Mouse (Mus musculus): Measurements from ENCODE around the gene Spg7. TPM values are rescaled to one million over a fixed set of nuclear protein-coding genes. Genes with fewer than 3 reads are reported as not detected.

Spg7 gene
- total and polyA plus RNA-seq, 3 experiments, result 28.9 to 36.0 TPM; not detected in 1

DNA sequence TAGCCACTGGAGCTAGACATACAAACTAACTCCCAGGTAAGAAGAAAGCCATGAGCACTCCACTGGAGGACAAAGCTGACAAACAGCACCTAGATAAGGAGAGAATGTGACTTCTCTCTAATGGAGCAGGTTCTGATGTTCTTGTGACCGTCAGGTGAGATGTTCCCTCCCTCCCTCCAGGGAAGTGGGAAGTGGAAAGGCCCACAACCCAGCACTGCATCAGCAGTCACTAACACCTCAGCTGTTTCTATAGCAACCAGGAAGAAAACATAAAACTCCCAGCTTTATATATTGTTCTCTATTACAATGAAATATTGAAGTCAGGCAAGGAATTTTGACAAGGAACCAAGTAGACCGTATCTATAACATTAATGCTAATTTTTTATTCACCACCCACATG, 42.7 kb upstream of the Spg7 start:
- peaks cover 10 to 30% of the 10 kb centered on the region in 2 experiments for H3K36me3 ChIP-seq (ENCODE audit: control insufficient read depth in 1 of 2, insufficient read depth in 2 of 2, low read length in 2 of 2)
- DNase-seq (ENCODE audit: low read depth, low spot score), result no peak
- H3K79me2 ChIP-seq (ENCODE audit: control insufficient read depth, insufficient read depth, low read length, poor library complexity), result peaks cover 85% of the 10 kb centered on the region
- no peaks in the 10 kb centered on the region for H3K27me3 ChIP-seq (ENCODE audit: control insufficient read depth in 1 of 2, insufficient read depth in 2 of 2, low read length in 2 of 2)
- no peak overlapping the region for H3K27ac ChIP-seq (ENCODE audit: control insufficient read depth, low read depth, low read length)
- TF ChIP-seq MEF2A (IDR thresholded peaks at IDR 0.05; ENCODE audit: extremely low read depth, insufficient replicate concordance, low read depth, low read length, poor library complexity, severe bottlenecking) (no peak), RAD21 (IDR thresholded peaks at IDR 0.05; ENCODE audit: low read depth, low read length) (no peak), ELF1 (IDR thresholded peaks at IDR 0.05; ENCODE audit: low read depth, low read length) (no peak), TCF12 (IDR thresholded peaks at IDR 0.05; ENCODE audit: low read depth, low read length) (no peak), CTCF (IDR thresholded peaks at IDR 0.05 in 2 of 3, conservative IDR thresholded peaks at IDR 0.05 in 1 of 3; ENCODE audit: control insufficient read depth in 1 of 3, insufficient read depth in 1 of 3, low read depth in 2 of 3, low read length in 3 of 3, poor library complexity in 1 of 3, severe bottlenecking in 1 of 3) (no peak), POLR2AphosphoS2 (IDR thresholded peaks at IDR 0.05; ENCODE audit: low read length) (no peak), HCFC1 (IDR thresholded peaks at IDR 0.05; ENCODE audit: low read depth, low read length) (no peak), TAL1 (IDR thresholded peaks at IDR 0.05; ENCODE audit: low read length) (no peak), TBP (IDR thresholded peaks at IDR 0.05; ENCODE audit: low read depth, low read length) (no peak), E2F4 (IDR thresholded peaks at IDR 0.05; ENCODE audit: borderline replicate concordance, low read depth, low read length) (no peak), MXI1 (IDR thresholded peaks at IDR 0.05; ENCODE audit: low read depth, low read length) (no peak), JUND (IDR thresholded peaks at IDR 0.05; ENCODE audit: low read depth, low read length) (no peak), ZKSCAN1 (IDR thresholded peaks at IDR 0.05; ENCODE audit: low read depth, low read length) (no peak), CHD1 (IDR thresholded peaks at IDR 0.05; ENCODE audit: low read depth, low read length) (no peak), MAX (IDR thresholded peaks at IDR 0.05; ENCODE audit: low read length) (no peak), BHLHE40 (IDR thresholded peaks at IDR 0.05; ENCODE audit: borderline replicate concordance, low read depth, low read length) (no peak), NRF1 (IDR thresholded peaks at IDR 0.05; ENCODE audit: insufficient read depth, low read depth, low read length, poor library complexity, severe bottlenecking) (no peak), USF2 (IDR thresholded peaks at IDR 0.05; ENCODE audit: borderline replicate concordance in 1 of 2, insufficient read depth in 1 of 2, low read depth in 1 of 2, low read length in 2 of 2) (no peak), GATA1 (IDR thresholded peaks at IDR 0.05; ENCODE audit: low read depth, low read length) (no peak), MAFK (IDR thresholded peaks at IDR 0.05; ENCODE audit: borderline replicate concordance, low read depth, low read length) (no peak)
- no peaks in the 10 kb centered on the region for H3K9me3 ChIP-seq (replicated peaks; ENCODE audit: insufficient read depth, low read length)
- no peak overlapping the region for H3K4me3 ChIP-seq (ENCODE audit: control insufficient read depth in 1 of 2, insufficient read depth in 1 of 2, low read depth in 2 of 2, low read length in 2 of 2)
- peaks cover 3 to 7% of the 10 kb centered on the region in 2 experiments; a peak in 2 of 4 replicates for H3K4me1 ChIP-seq (ENCODE audit: control insufficient read depth in 1 of 2, insufficient read depth in 2 of 2, low read length in 2 of 2)
- H3K9ac ChIP-seq (ENCODE audit: control insufficient read depth, low read depth, low read length, poor library complexity, severe bottlenecking), result no peak overlapping the region

DNA sequence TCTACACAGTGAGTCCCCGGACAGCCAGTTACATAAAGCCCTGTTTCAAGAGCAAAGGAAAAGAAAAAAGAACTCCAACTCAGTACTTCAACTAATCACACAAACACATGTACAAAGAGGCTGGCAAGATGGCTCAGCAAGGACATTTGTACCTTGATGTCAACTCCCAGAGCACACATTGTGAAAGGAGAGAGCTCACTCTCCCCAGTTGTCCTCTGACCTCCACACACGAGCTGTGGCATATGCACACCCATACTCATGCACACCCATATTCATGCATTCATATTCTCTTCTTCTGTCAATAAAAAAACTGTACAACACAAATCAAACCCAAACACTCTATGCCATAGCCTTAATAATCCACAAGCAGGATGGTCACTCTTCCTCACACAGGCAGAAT, 41.9 kb upstream of the Spg7 start:
- no peaks in the 10 kb centered on the region for H3K9me3 ChIP-seq (replicated peaks; ENCODE audit: insufficient read depth, low read length)
- no peak overlapping the region for H3K9ac ChIP-seq (ENCODE audit: control insufficient read depth, low read depth, low read length, poor library complexity, severe bottlenecking)
- TF ChIP-seq UBTF (IDR thresholded peaks at IDR 0.05; ENCODE audit: borderline replicate concordance, insufficient read depth, low read depth, low read length) (no peak), ELF1 (IDR thresholded peaks at IDR 0.05; ENCODE audit: low read depth, low read length) (no peak)
- H3K4me1 ChIP-seq (ENCODE audit: control insufficient read depth in 1 of 2, insufficient read depth in 2 of 2, low read length in 2 of 2), result peaks cover 0 to 10% of the 10 kb centered on the region in 2 experiments; a peak in 2 of 4 replicates
- no peak overlapping the region for H3K27ac ChIP-seq (ENCODE audit: control insufficient read depth, low read depth, low read length)
- peaks cover 12 to 26% of the 10 kb centered on the region in 2 experiments for H3K36me3 ChIP-seq (ENCODE audit: control insufficient read depth in 1 of 2, insufficient read depth in 2 of 2, low read length in 2 of 2)
- no peaks in the 10 kb centered on the region for H3K27me3 ChIP-seq (ENCODE audit: control insufficient read depth in 1 of 2, insufficient read depth in 2 of 2, low read length in 2 of 2)
- DNase-seq (ENCODE audit: low read depth, low spot score), result no peak
- H3K4me3 ChIP-seq (ENCODE audit: control insufficient read depth in 1 of 2, insufficient read depth in 1 of 2, low read depth in 2 of 2, low read length in 2 of 2), result no peak overlapping the region
- peaks cover 89% of the 10 kb centered on the region for H3K79me2 ChIP-seq (ENCODE audit: control insufficient read depth, insufficient read depth, low read length, poor library complexity)

Data from MEL (cell line).